Mouse (Mus musculus) left cerebral cortex, adult 2 months (tissue): ENCODE data around the gene Itsn2. TPM values are rescaled to one million over a fixed set of nuclear protein-coding genes. Genes with fewer than 3 reads are reported as not detected.

ENCODE experiments used
- DNase-seq, 2 experiments: peaks; one replicate each; pipeline ENCODE4 v3.0.0; 2021 to 2022; ENCODE audit warnings: low spot score in 2 of 2, mixed read lengths in 1 of 2; ENCODE audit errors: extremely low spot score in 1 of 2
- H3K27ac ChIP-seq: fragments of 200-600 bp; 2 replicates; pipeline ENCODE4 v1.8.1; 2022
- H3K4me3 ChIP-seq: fragments of 200-600 bp; 2 replicates; pipeline ENCODE4 v1.8.1; 2022
- CTCF ChIP-seq: fragments of 200-600 bp; IDR thresholded peaks from 2 replicates; pipeline ENCODE4 v1.8.1; 2022; ENCODE audit warnings: antibody characterized with exemption, mild to moderate bottlenecking, moderate library complexity
- intact Hi-C: fragments of 180-260 bp; cut with DNase I; formaldehyde crosslinking; loops from one replicate; pipeline ENCODE4 v1.15.1; 2025
- total RNA-seq, 2 experiments: library from RNA; stranded (reverse); gene quantifications; 2 replicates each; pipeline ENCODE4 v1.2.3; 2021

Itsn2 gene
- total RNA-seq, 2 experiments from 2014 or later, result 69.6 to 73.0 TPM

DNA sequence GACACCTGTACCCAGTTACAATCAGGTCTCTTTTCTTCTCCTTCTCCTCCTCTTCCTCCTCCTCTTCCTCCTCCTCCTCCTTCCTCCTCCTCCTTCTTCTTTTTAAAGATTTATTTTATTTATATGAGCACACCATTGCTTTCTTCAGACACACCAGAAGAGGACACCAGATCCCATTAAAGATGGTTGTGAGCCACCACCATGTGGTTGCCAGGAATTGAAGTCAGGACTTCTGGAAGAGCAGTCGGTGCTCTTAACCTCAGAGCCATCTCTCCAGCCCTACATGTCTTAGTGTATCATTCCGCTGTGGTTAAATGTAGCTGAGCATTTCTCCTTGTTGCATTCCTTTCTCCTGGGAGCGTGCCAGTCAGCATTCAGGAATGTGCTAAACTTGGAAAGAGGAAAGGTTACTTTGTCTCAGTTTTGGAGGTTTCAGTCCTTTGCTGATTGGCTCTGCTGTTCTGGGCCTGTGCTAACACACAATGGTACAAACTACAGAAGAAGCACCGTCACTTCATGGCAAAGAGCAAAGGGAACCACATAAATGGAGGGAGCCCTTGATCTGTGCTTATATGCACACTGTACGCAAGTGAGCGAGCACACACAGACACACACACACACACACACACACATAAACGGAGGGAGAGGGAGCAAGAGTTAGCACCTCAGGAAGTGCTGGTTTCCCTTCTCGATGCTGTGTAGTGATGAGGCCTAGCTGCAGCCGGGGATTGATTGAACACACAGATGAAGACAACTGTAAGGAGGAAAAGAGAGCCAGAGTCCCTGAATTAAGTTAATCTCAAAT, 33.8 kb upstream of the Itsn2 start:
- intact Hi-C loops, result no loop called here
- H3K27ac ChIP-seq, result no peak overlapping the region
- no peak for TF ChIP-seq CTCF
- DNase-seq, result no peak
- no peak overlapping the region for H3K4me3 ChIP-seq

DNA sequence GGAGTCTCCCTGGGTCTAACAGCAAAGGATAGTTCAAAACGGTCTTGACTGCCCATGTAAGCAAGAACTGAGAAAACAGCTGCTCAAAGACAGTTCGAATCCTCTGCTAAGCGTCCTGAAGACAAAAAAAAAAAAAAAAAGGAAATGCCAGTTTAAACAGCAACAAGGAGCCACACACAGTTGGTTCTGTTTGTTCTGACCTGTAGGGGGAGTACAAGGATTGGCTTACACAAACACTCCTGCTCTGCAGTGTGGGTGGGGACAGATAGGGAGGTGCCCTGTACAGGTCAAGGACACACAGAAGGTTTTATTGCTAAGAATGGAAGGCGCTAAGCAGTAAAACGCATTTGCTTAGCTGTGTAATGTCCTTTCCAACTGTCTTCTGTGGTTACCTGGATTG, 20.6 kb upstream of the Itsn2 start:
- DNase-seq, result no peak
- TF ChIP-seq CTCF, result peak; percentile 62
- no peak overlapping the region for H3K4me3 ChIP-seq
- H3K27ac ChIP-seq, result no peak overlapping the region
- intact Hi-C loops, result loop anchor here (5.0 kb wide), 2 partner anchors 195 to 400 kb away; partner anchors contain the start of genes Fam228b and Pfn4

DNA sequence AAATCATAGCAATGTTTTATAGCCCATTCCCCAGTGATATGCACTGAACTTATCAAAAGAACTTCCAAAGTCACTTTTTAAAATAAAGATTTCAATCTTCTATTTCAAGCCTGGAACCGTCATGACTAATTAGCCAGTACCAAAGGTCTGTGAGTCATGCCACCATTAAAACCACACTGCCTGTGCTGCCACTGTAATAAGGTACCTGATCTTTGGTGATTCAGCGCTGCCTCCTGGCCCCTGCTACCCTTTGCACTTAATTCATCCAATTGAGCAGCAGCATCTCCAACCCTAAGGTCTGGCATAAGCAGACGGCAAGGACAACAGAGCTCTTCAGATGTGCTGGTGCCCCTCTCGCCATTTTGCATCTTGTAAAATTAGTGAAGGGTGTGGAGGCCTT, 18.4 kb upstream of the Itsn2 start:
- intact Hi-C loops, result loop anchor here (5.0 kb wide), 2 partner anchors 193 to 398 kb away; partner anchors contain the start of genes Fam228b and Pfn4
- Histone ChIP-seq H3K4me3 (no peak overlapping the region), H3K27ac (no peak overlapping the region)
- no peak for DNase-seq
- TF ChIP-seq CTCF, result no peak

DNA sequence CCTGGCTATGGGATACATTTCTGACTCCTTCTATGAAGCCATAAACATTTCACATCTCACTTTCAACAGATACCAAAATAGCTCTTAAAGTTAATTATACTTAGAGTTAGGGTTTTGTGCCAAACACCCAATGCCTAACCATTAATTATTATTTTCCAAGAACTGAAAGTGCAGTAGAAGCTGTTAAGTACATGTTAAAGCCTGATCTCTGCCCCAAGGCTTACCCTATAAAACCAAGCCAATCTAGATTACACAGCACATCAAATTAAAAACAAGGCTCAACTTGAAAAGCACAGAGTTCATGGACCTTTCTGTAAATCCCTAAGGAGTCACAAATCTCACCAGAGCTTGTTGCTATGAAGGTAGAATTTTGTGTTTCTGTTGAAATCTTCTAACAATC, 10.1 kb upstream of the Itsn2 start:
- intact Hi-C loops, result no loop called here
- H3K27ac ChIP-seq, result no peak overlapping the region
- no peak for DNase-seq
- H3K4me3 ChIP-seq, result no peak overlapping the region
- TF ChIP-seq CTCF, result no peak

DNA sequence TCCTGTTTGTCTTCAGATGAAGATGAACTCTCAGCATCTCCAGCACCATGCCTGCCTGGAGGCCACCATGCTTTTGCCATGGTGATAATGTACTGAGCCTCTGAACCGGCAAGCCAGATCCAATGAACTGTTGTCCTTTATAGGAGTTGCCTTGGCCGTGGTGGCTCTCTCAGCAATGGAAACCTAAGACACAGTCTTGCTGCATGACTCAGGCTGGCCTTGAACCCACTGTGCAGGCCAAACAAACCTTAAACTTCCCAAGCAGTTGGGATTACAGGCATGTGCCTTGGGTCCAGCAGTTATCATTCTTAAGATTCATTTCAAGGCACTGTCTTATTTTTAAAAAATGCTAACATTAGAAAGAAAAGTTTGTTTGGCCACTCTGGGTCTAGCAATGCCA, 4.6 kb upstream of the Itsn2 start:
- TF ChIP-seq CTCF, result no peak
- DNase-seq, result no peak
- H3K4me3 ChIP-seq, result no peak overlapping the region
- intact Hi-C loops, result no loop called here
- no peak overlapping the region for H3K27ac ChIP-seq

DNA sequence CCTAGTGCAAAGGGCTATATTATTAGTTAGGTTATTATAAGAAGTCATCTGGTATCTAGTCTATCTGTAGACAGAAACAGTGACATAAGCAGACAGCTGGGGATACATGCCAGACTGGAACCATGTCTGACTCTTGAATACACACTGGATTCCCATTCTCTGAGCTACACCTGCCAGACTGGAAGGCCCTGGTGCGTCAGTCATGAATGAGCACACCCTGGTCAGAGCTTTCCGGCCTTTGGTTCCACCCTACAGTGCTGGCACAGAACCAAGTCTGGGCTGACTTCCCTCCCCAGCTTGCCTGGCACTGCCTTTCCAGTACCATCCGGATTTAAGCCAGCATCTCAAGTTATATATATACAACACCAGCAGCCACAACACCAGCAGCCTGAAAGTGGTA, 3.8 kb upstream of the Itsn2 start:
- no peak overlapping the region for H3K27ac ChIP-seq
- intact Hi-C loops, result no loop called here
- no peak for TF ChIP-seq CTCF
- no peak overlapping the region for H3K4me3 ChIP-seq
- no peak for DNase-seq

DNA sequence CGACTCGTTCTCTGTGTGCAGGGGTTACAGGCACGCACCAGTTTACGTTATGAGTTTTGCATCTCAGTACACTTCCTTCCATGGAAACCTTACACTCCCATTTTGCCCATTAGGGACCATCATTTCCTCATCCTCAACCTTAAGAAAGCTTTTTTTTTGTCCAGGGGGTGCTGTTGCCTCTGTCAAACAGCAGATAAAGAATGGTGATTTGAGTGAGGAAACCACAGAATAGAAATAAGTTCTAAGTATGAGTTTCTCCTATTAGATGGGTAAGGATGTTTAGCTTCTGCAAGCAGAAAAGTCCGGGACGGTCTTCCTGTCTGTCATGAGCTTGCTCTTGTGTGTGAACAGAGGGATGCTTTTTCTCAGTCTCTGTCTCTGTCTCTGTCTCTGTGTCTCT, 413 bp upstream of the Itsn2 start:
- no peak for TF ChIP-seq CTCF
- H3K4me3 ChIP-seq, result peak overlapping the region; percentile 59; the same call in 1 of the 2 replicates
- no peak overlapping the region for H3K27ac ChIP-seq
- DNase-seq, result no peak
- intact Hi-C loops, result loop anchor here (5.0 kb wide), 1 partner anchor 175 kb away; the partner anchor contains the start of genes Fam228b and Pfn4

DNA sequence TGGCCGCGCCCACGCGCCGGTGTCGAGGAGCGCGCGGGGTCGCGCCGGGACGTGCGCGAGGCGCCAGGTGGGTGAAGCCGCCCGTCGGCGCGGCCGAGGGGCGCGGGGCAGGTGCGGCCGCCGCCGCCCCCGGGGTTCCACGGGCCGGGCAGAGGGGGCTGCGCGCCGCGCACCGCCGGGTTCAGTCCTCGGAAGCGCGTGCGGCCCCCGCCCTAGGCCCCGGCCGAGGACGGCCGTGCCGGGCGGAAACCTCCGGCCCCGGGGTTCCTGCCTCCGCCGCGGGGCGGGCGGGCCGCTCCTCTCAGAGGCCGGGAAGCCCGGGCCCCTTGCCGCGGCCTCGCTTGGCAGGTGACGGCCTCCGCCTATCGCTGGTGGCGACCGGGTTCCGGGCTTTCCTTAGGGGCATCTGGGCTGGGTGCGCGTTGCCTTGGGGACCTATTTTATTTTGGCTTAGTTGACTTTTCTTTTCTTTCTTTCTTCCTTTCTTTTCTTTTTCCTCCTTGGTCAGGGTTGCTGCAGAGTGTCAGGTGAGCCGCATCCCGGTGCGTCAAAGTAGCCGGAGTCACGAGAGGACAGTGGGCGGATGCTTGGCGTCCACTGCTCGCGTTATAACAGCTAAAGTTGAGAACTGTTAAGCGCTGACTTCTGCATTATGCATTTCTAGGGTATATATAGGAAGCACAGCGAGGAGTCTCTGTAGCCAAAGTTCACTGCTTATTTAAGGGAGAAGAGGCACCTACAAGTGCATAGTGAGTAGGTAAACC, 910 bp downstream of the Itsn2 start:
- intact Hi-C loops, result loop anchor here (5.0 kb wide), 1 partner anchor 174 kb away; the partner anchor contains the start of genes Fam228b and Pfn4
- Histone ChIP-seq H3K4me3 (peak overlapping the region; percentile 59), H3K27ac (peak overlapping the region; percentile 95)
- peak; percentile 32 to 51 for DNase-seq
- no peak for TF ChIP-seq CTCF

DNA sequence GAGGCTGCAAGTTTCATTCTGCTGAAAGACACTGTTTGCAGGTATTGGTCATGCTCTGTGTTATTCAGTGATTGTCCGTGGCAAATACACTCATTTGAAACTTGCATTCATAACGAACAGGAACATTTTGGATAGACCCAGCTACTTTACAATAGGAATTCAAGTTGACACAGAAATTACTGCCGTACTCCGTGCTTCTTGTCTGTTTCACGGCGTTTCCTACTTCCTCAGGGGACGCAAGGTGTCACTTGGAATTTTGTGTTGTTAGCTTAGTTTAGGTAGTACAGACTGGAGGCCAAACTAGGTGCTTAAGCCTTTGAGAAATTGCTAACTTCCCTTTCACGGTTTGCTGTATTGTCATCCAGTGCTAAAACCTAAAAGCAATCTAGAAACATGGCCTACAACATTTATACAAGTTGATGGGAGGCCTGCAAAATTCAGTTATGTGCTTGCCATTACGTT, 1.5 kb downstream of the Itsn2 start:
- TF ChIP-seq CTCF, result no peak
- no peak for DNase-seq
- intact Hi-C loops, result loop anchor here (5.0 kb wide), 1 partner anchor 173 kb away; the partner anchor contains the start of genes Fam228b and Pfn4
- peak overlapping the region; percentile 95 for H3K27ac ChIP-seq
- peak overlapping the region; percentile 59 for H3K4me3 ChIP-seq

DNA sequence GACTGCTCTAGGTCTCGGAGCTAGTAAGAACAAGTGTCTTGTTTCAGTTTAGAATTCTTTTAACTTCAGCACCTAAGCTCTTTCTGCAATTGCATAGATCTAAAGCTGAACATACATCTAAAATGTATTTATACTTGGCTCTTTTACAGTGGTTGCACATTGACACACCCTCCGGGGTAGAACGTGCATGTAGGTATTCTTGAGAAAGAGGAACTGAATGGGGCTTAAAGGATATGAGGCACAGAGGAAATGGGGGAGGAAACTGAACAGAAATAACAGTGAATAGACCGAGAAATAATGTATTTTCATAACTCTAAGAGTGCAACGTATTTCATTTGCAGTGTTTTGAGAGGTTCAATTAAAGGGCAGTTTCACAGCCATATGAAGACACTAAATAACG, 2.6 kb downstream of the Itsn2 start:
- no peak for DNase-seq
- intact Hi-C loops, result no loop called here
- Histone ChIP-seq H3K27ac (no peak overlapping the region), H3K4me3 (peak overlapping the region; percentile 22; the same call in 1 of the 2 replicates)
- no peak for TF ChIP-seq CTCF

DNA sequence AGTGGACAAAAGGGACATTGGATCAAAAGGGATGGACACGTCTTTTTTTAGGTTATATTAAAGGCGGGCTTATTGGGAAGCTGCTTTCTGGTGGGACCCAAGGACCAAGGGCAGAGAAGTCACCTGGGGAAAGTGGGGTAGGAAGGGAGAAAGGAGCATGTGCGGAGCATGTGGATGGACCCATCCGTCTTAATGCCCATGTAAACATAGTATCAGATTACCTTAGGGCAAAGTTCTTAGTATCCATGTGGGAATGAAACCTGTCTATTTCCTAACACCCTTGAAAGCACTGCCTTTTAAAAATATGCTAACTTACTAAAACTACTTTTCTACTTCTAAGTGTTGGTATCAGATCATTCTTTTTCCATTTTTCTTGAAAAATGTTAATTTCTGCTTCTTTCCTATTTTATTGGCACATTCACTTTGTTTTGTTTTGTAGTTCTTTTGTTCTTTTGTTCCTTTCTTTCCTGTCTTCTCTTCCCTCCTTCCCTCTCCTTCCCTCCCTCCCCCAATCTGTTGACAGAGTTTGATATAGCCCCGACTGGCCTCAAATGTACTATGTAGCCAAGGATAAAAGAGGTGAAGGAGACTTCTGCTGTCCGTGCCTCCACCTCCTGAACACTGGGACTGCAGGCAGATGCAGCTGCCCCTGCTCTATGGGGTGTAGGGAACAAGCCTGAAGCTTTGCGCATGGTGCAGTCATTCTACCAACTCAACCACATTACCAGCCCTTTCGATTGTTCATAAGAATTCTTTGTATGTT, 6.4 kb downstream of the Itsn2 start:
- intact Hi-C loops, result no loop called here
- no peak for TF ChIP-seq CTCF
- DNase-seq, result no peak
- H3K4me3 ChIP-seq, result no peak overlapping the region
- H3K27ac ChIP-seq, result no peak overlapping the region
